Mouse (Mus musculus): ENCODE results near the gene Il1rl2. TPM values are rescaled to one million over a fixed set of nuclear protein-coding genes. Genes with fewer than 3 reads are reported as not detected.

Gene Il1rl2
- polyA plus RNA-seq, 1 experiment, result not detected

DNA sequence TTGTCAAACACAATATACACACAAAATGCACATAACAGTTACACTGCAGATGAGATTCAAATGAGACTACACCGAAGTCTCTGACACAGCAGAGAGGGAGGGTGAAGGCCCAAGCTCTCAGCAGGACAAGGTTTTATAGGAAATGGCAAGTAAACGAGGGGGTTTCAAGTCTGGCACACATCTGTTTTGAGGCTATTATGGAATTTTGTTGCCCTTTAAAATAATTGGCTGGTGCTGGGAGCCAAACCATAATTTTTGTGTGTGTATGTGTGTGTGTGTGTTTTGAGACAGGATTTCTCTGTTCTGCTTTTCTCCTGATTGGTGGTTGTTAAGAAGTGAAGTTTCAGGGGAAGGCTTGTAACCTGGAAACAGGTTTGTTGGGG, 28.5 kb downstream of the Il1rl2 start:
- H3K4me3 ChIP-seq (ENCODE audit: insufficient read depth, poor library complexity, severe bottlenecking), result no peak overlapping the region
- no peaks in the 10 kb centered on the region for H3K79me2 ChIP-seq (ENCODE audit: control insufficient read depth, insufficient read depth)
- no peaks in the 10 kb centered on the region for H3K79me3 ChIP-seq (ENCODE audit: low read depth)
- H3ac ChIP-seq (ENCODE audit: control insufficient read depth, insufficient read length, low read depth), result no peak overlapping the region
- TF ChIP-seq USF1 (IDR thresholded peaks at IDR 0.05; ENCODE audit: low read depth), result no peak
- no peak for TF ChIP-seq CTCF (IDR thresholded peaks at IDR 0.05; ENCODE audit: control insufficient read depth, insufficient read depth, insufficient read length)
- TF ChIP-seq MAX (IDR thresholded peaks at IDR 0.05), result no peak
- no peak for TF ChIP-seq MYOD1 (IDR thresholded peaks at IDR 0.05; ENCODE audit: control insufficient read depth, insufficient read length, low read depth)
- no peak for TF ChIP-seq FOSL1 (IDR thresholded peaks at IDR 0.05; ENCODE audit: insufficient read depth, low read length, poor library complexity, severe bottlenecking)
- TF ChIP-seq CEBPB (IDR thresholded peaks at IDR 0.05; ENCODE audit: low read depth), result no peak
- TF ChIP-seq MYOG (IDR thresholded peaks at IDR 0.05; ENCODE audit: control insufficient read depth, extremely low read depth, insufficient read length), result no peak
- H3K27me3 ChIP-seq (ENCODE audit: control insufficient read depth, insufficient read depth, insufficient read length), result no peaks in the 10 kb centered on the region
- no peaks in the 10 kb centered on the region for H3K36me3 ChIP-seq (ENCODE audit: control insufficient read depth, insufficient read depth)

DNA sequence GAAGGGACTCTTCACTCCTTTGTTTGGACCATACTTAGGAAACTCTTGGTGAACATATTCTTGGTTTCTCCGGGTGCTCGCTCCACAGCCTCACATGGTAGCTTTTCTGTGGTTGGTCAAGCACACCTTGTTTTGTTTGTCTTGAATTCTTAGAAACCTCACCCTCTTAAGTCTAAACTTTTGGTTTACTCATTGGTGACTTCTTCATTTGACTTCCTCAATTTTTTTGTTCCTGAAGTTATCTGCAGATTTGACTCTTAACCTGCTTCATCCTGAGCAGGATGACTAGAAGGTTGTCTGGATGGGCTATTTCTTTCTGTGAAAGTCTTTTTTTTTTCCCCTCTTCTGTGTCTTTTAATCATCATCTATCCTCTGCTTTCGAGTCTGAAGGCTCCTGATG, 30.3 kb downstream of the Il1rl2 start:
- H3ac ChIP-seq (ENCODE audit: control insufficient read depth, insufficient read length, low read depth), result no peak overlapping the region
- no peaks in the 10 kb centered on the region for H3K79me2 ChIP-seq (ENCODE audit: control insufficient read depth, insufficient read depth)
- no peaks in the 10 kb centered on the region for H3K27me3 ChIP-seq (ENCODE audit: control insufficient read depth, insufficient read depth, insufficient read length)
- H3K36me3 ChIP-seq (ENCODE audit: control insufficient read depth, insufficient read depth), result no peaks in the 10 kb centered on the region
- H3K79me3 ChIP-seq (ENCODE audit: low read depth), result no peaks in the 10 kb centered on the region
- no peak overlapping the region for H3K4me3 ChIP-seq (ENCODE audit: insufficient read depth, poor library complexity, severe bottlenecking)
- TF ChIP-seq MAX (IDR thresholded peaks at IDR 0.05), result no peak

DNA sequence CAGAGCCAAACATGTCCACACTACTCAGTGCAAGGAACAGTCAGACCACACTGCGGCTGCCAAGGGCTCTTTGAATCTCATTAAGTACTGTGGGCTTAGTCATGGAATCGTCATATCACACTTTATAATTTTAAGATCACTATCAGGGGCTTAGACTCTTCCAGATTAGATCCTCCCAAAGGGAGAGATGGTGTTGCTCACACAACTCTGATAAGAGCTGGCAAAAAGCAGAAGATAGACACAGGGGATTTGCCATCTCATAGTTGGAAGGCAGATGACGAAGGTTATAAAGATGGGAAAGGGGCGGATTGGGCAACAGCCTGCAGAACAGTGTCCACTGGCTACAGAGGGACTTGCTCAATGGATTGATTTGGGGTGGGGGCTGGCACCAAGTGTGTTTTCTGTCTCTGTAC, 31.0 kb downstream of the Il1rl2 start:
- H3ac ChIP-seq (ENCODE audit: control insufficient read depth, insufficient read length, low read depth), result no peak overlapping the region
- TF ChIP-seq CTCF (IDR thresholded peaks at IDR 0.05; ENCODE audit: control insufficient read depth, insufficient read depth, insufficient read length), result no peak
- no peak for TF ChIP-seq MYOG (IDR thresholded peaks at IDR 0.05; ENCODE audit: control insufficient read depth, extremely low read depth, insufficient read length)
- TF ChIP-seq MAX (IDR thresholded peaks at IDR 0.05), result no peak
- TF ChIP-seq USF1 (IDR thresholded peaks at IDR 0.05; ENCODE audit: low read depth), result no peak
- TF ChIP-seq MYOD1 (IDR thresholded peaks at IDR 0.05; ENCODE audit: control insufficient read depth, insufficient read length, low read depth), result no peak
- TF ChIP-seq CEBPB (IDR thresholded peaks at IDR 0.05; ENCODE audit: low read depth), result no peak
- no peaks in the 10 kb centered on the region for H3K79me3 ChIP-seq (ENCODE audit: low read depth)
- no peaks in the 10 kb centered on the region for H3K27me3 ChIP-seq (ENCODE audit: control insufficient read depth, insufficient read depth, insufficient read length)
- H3K79me2 ChIP-seq (ENCODE audit: control insufficient read depth, insufficient read depth), result no peaks in the 10 kb centered on the region
- H3K4me3 ChIP-seq (ENCODE audit: insufficient read depth, poor library complexity, severe bottlenecking), result no peak overlapping the region
- H3K36me3 ChIP-seq (ENCODE audit: control insufficient read depth, insufficient read depth), result no peaks in the 10 kb centered on the region

DNA sequence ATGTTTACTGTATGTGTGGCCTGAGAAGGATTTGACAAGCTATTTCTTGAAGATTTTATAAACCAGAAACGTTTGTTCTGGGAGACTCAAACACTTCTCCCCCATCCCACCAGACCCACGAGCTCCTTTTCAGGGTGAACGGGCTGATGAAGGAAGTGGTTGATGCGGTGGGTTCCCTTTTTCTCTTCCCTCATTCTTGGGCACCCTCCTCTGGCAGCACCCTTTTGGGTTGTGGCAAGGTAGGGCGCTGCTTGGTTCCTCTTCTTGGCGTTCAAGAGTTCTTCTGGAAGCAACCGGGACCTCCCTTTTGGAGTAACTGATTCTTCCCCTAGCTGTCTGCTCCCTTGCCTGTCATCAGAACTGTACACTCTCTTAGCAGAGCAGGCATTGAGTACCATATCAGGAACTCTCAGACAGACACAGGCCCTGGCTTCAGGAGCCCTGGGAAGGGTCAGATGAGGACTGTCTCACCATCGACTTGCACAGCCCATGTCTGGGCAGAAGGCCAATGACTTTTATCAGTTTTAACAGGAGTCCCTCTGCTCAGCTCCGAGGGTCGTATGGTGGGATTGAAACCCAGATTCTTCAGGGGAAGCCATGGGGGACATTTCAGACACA, 31.6 kb downstream of the Il1rl2 start:
- no peak overlapping the region for H3ac ChIP-seq (ENCODE audit: control insufficient read depth, insufficient read length, low read depth)
- H3K79me2 ChIP-seq (ENCODE audit: control insufficient read depth, insufficient read depth), result no peaks in the 10 kb centered on the region
- H3K27me3 ChIP-seq (ENCODE audit: control insufficient read depth, insufficient read depth, insufficient read length), result no peaks in the 10 kb centered on the region
- TF ChIP-seq CEBPB (IDR thresholded peaks at IDR 0.05; ENCODE audit: low read depth) (no peak), FOSL1 (IDR thresholded peaks at IDR 0.05; ENCODE audit: insufficient read depth, low read length, poor library complexity, severe bottlenecking) (no peak), USF1 (IDR thresholded peaks at IDR 0.05; ENCODE audit: low read depth) (no peak), CTCF (IDR thresholded peaks at IDR 0.05; ENCODE audit: control insufficient read depth, insufficient read depth, insufficient read length) (no peak), MYOG (IDR thresholded peaks at IDR 0.05; ENCODE audit: control insufficient read depth, extremely low read depth, insufficient read length) (no peak), MYOD1 (IDR thresholded peaks at IDR 0.05; ENCODE audit: control insufficient read depth, insufficient read length, low read depth) (no peak), MAX (IDR thresholded peaks at IDR 0.05) (no peak)
- H3K36me3 ChIP-seq (ENCODE audit: control insufficient read depth, insufficient read depth), result no peaks in the 10 kb centered on the region
- H3K79me3 ChIP-seq (ENCODE audit: low read depth), result no peaks in the 10 kb centered on the region
- no peak overlapping the region for H3K4me3 ChIP-seq (ENCODE audit: insufficient read depth, poor library complexity, severe bottlenecking)

GRCm38 (mm10) chr1:40357921-40358320, 33.5 kb downstream of the Il1rl2 start:
- Histone ChIP-seq H3ac (ENCODE audit: control insufficient read depth, insufficient read length, low read depth) (no peak overlapping the region), H3K79me3 (ENCODE audit: low read depth) (no peaks in the 10 kb centered on the region), H3K36me3 (ENCODE audit: control insufficient read depth, insufficient read depth) (no peaks in the 10 kb centered on the region), H3K4me3 (ENCODE audit: insufficient read depth, poor library complexity, severe bottlenecking) (no peak overlapping the region), H3K27me3 (ENCODE audit: control insufficient read depth, insufficient read depth, insufficient read length) (no peaks in the 10 kb centered on the region), H3K79me2 (ENCODE audit: control insufficient read depth, insufficient read depth) (no peaks in the 10 kb centered on the region)
- TF ChIP-seq MAX (IDR thresholded peaks at IDR 0.05), result no peak
- no peak for TF ChIP-seq CEBPB (IDR thresholded peaks at IDR 0.05; ENCODE audit: low read depth)
- no peak for TF ChIP-seq MYOG (IDR thresholded peaks at IDR 0.05; ENCODE audit: control insufficient read depth, extremely low read depth, insufficient read length)
- TF ChIP-seq USF1 (IDR thresholded peaks at IDR 0.05; ENCODE audit: low read depth), result no peak
- no peak for TF ChIP-seq MYOD1 (IDR thresholded peaks at IDR 0.05; ENCODE audit: control insufficient read depth, insufficient read length, low read depth)
- no peak for TF ChIP-seq FOSL1 (IDR thresholded peaks at IDR 0.05; ENCODE audit: insufficient read depth, low read length, poor library complexity, severe bottlenecking)
- TF ChIP-seq CTCF (IDR thresholded peaks at IDR 0.05; ENCODE audit: control insufficient read depth, insufficient read depth, insufficient read length), result no peak

- Histone ChIP-seq H3K79me2 (ENCODE audit: control insufficient read depth, insufficient read depth) (no peaks in the 10 kb centered on the region), H3K4me3 (ENCODE audit: insufficient read depth, poor library complexity, severe bottlenecking) (no peak overlapping the region), H3K36me3 (ENCODE audit: control insufficient read depth, insufficient read depth) (no peaks in the 10 kb centered on the region), H3K79me3 (ENCODE audit: low read depth) (no peaks in the 10 kb centered on the region), H3ac (ENCODE audit: control insufficient read depth, insufficient read length, low read depth) (no peak overlapping the region), H3K27me3 (ENCODE audit: control insufficient read depth, insufficient read depth, insufficient read length) (no peaks in the 10 kb centered on the region)
- TF ChIP-seq MYOD1 (IDR thresholded peaks at IDR 0.05; ENCODE audit: control insufficient read depth, insufficient read length, low read depth) (no peak), MAX (IDR thresholded peaks at IDR 0.05) (no peak), FOSL1 (IDR thresholded peaks at IDR 0.05; ENCODE audit: insufficient read depth, low read length, poor library complexity, severe bottlenecking) (no peak), USF1 (IDR thresholded peaks at IDR 0.05; ENCODE audit: low read depth) (no peak), MYOG (IDR thresholded peaks at IDR 0.05; ENCODE audit: control insufficient read depth, extremely low read depth, insufficient read length) (no peak), CTCF (IDR thresholded peaks at IDR 0.05; ENCODE audit: control insufficient read depth, insufficient read depth, insufficient read length) (no peak), CEBPB (IDR thresholded peaks at IDR 0.05; ENCODE audit: low read depth) (no peak)
Observed at GRCm38 (mm10) chr1:40358351-40358750, 33.9 kb downstream of the Il1rl2 start.

Data from C2C12 (cell line).